Mouse (Mus musculus) gonadal fat pad, adult 2 months (tissue): ENCODE results near the gene Arfgap1. TPM values are rescaled to one million over a fixed set of nuclear protein-coding genes. Genes with fewer than 3 reads are reported as not detected.

Experiments
- DNase-seq: peaks from one replicate; pipeline ENCODE4 v3.0.0-alpha.2; 2012; ENCODE audit warnings: low read depth
- polyA plus RNA-seq: library from polyadenylated mRNA; depleted of rRNA; stranded (reverse); fragments of >200 nt; gene quantifications from 2 replicates; pipeline ENCODE4 v1.2.3, GENCODE M21; 2012; rRNA removed

Gene Arfgap1
- polyA plus RNA-seq, 1 experiment: 109 TPM

DNA sequence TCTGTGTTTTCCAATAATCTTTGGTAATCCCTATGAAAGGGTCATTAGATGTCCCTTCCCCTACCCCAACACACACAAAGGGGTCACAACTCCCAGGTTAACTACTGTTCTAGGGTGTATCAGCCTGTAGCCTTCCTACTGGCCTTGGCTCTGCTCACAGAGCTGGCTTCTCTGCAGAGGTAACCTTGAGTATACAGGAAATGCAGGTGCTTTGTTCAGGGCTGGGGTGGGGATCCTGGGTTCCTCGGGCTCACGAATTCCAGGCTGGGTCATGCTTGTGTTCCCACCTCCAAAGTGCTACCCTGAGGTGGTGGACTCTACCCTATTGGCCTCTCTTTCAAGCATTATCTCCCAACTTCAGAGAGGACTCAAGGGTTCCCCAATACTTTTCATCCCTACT lies 18.6 kb downstream of the Arfgap1 start:
- DNase-seq: no peak

DNA sequence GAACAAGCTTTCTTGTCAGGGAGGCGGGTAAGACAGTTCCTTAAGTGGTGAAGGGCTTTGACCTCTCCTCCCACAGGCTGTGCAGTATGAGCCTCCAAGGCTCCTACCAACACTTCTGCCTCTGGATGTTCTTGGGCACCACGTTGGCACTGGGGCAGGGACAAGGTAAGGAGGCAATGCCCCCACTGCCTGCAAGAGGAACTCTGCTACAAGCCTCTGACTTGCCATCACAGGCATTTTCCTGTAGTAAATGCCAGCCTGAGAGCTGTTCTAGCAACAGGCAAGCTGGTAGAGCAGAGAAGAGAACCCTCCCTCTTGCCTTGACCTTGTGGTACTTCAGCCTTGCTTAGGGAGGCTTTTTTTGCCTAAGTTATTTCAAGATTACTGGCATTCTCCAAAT lies 19.4 kb downstream of the Arfgap1 start, which contains the start of gene Col20a1:
TSS of gene Col20a1 (plus strand) at position 87 of the 400 bp plus-strand sequence.
- DNase-seq: no peak

DNA sequence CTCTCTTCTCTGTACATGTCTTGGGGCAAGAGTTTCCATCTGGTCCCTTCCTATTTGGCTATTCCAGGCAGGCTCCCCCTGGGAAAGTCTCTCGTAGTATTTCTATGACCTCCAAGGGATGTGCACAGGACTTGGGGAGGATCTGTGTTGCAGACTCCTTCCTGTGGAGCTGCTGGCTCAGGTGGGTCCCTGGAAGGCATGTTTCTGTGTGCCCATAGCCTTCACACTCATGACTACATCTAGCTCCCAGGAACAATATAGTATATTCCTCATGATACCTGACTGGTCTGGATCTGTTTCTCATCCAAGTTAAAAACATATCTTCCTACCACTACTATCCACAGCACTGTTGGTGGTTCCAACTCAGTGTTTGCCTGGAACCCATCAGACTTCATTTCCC lies 20.0 kb downstream of the Arfgap1 start:
- DNase-seq: no peak

DNA sequence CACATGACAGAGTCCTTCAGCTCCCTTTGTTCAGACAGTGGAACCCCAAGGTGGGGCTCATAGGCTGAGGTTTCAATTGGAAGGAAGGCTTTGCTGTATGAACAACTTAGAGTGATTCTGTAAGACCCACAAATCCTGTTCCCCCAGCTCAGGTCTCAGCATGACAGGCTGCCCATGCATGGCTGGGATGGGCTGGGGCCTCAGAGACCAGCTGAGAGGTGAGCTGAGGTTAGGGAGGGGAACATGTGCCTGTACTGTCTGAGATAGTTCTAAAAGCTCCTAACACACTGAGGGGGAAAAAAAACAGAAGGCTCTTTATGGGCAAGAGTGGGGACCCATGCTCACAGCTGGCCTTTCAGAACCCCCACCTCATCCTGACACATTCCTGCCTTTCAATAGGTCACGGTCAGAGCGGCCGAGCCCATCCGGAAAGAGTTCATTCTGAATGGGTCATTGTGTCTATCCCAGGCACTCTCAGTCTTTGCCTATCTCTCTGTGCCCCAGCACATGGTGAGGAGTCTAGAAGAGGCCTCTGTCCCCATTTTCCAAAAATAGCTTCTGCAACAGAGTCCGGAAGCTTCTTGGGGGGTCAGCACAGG lies 20.5 kb downstream of the Arfgap1 start:
- DNase-seq: no peak

DNA sequence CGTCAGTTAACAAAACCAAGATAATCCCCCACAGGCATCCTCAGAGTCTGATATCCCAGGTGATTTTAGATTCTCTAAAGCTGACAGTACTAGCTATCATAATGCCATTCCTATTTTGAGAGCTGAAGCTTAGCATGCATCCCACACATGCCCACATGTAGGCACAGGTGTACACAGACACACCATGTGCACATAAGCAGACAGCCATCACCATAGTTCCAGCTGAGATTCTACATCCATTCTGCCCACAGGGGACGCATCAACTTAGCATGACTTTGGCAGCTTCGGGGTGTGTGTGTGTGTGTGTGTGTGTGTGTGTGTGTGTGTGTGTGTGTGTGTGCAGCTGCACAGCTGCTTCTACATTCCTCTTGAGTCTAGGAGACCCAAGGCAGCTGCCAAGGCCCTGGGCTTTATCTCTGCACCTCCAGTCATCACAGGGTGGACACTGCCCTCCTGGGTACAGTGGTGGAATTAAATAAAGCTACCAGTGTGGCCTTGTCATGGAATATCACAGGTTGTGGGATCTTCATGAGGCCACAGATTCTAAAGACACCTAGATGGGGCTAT lies 21.4 kb downstream of the Arfgap1 start:
- DNase-seq: no peak

DNA sequence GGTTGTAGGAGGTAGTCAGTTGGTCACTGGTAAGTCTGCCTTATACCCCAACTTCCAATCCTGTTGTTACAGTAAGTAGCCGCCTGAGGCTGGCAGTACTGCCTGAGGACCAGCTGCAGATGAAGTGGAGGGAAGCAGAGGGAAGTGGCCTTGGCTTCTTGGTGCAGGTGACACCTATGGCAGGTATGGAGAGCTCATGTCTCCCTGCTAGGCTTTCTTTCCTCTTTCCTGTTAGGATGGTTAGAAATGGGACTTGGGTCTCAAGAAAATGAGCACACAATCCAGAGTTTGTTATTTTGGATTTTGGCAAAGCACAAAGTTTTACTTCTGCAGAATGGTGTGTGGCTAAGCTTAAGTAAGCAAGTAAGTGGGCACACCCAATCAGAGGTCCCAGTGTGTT lies 21.9 kb downstream of the Arfgap1 start:
- DNase-seq: no peak

DNA sequence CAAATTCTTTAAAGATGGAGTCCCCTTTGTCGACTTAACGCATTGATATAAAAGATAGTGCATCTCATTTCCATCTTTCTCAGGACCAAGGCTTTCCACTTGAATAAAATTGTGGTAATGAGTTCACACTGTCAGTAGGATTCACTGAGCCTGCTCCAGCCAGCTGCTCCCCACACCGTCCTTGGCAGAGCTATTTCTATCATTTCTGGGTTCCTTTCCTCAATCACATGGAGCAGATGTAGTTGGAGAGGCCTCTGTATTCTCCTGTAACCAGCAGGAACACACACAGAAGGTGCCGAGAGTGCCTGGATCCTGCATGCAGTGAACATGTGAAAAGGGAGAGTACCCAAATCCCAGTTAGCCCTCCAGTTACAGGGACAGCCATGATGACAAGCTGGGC lies 23.3 kb downstream of the Arfgap1 start:
- DNase-seq: no peak

DNA sequence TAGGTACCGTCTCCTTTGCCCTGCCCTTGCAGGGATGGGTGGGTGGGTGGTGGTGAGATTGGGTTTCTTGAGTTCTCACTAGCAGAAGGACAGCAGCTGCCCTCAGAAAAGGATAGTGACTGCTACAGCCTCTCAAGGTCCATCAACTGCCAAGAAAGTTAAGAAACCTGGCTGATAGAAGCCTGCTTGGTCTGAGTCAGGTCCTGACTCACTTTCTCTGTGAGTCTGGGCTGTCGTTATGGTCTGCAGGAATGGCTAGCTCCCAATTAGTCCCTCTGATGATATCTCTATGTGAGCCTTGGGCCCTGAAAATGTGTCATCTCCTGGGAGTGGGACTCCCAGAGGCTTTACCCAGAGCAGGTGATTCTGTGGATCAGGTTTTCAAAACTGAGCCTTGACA lies 27.3 kb downstream of the Arfgap1 start:
- no peak for DNase-seq

DNA sequence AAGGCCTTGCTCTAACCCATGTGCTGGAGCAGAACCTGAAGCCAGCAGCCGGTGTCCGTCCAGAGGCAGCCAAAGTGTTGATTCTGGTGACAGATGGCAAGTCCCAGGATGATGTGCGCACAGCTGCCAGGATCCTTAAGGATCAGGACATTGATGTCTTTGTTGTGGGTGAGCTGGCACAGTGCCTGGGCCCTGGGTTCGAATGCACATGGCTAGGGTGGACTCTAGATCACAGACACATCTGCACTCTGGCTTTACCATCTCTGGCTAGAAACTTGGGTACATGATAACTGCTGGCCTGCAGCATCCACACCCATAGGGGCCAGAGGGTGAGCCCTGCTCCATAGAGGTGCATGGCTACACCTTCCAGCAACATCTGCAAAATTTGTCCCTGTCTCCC lies 28.4 kb downstream of the Arfgap1 start:
- no peak for DNase-seq

DNA sequence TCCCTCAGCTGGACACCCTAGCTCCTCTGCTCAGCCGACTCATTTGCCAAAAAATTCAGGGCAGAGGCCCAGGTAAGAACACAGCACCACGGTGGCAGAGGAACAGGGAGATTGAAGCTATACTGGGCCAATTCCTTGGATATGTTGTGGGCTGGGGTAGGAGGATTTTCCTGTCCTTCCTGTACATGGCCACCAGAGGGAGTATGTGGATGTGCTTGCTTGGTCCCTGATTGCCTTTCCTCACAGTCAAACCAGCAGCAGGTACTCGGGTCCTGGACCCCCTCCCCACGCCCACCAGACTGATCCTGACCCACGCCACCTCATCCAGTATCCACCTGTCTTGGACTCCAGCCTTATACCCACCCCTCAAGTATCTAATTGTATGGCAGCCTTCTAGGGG lies 29.4 kb downstream of the Arfgap1 start:
- no peak for DNase-seq

DNA sequence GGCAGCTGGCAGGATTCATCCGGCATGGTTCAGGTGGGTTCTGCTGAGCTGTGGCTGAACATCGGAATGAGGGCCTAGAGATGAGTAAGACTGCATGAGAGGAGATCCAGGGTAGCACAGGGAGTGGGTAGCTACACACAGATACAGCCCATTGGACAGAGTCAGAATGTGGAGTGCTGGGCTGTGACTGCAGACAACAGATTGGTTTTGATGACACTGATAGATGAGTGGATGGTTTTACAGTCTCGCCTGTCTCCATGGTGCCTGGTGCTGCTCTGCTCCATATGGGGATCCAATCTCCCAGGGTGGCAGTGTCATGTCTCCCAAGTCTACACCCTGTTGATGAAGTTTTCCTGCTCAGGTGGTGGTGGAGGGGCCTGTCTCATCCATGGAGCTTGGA lies 29.9 kb downstream of the Arfgap1 start:
- no peak for DNase-seq

DNA sequence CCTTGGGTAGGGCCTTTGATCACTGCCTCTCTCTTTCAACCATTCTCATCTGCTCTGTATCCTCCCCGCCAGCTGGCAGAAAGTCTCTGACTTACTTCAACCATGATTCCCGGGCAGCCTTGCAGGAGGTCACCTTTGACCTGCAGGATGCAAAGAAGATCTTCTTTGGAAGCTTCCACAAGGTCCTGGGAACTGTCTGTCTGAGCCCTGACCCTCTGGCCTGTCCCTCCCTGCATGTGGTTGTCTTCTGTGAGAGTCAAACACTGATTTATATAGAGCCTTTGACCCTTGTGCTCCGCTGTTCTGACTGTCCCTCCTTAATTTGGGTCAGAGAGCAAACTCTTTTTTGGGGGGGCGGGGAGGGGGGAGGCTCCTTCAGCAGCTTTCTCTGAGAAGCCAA lies 40.0 kb downstream of the Arfgap1 start:
- DNase-seq: no peak

DNA sequence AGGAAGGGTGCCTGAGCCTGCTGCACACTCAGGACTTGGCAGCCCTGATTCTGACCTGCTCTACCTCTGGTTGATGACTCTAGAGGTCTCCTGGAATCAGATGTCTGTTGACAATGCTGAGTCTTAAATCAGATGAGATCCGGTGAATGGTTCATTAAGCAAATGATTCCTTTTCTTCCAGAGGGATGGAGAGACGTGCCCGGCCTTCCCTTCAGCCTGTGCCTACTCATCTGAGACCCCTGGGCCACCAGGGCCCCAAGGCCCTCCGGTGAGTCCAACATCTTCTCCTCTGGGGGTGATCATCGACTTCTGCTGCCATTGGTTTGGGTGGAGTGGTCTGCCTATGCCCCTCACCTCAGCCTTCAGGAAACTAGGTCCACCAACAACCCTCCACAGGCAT lies 41.3 kb downstream of the Arfgap1 start:
- DNase-seq: no peak

DNA sequence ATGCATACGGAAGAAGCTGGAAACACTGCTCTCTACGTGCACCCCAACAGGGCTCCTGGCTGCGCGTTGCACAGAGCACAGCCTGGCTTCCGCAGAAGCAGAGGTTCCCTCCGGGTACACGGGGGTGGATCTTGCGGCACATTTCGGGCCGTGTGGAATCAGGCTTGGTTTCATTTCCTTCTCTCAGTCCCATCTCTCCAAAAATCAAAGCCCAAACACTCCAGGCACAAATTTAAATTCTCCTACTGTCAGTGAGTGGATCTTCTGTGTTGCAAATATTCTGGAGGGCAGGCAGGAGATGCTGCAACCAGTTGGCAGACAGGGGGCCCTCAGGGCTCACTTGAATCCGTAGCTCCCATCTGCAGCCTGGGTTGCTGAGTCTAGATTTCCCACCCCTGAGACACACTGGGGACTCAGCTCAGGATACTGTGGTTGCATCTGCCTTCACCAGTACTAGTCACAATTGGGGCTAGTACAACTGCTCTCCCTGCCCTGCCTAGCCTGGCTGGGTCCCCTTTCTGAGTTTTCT lies 64.4 kb downstream of the Arfgap1 start:
- no peak for DNase-seq

Other genes with a start within 250 kb of the Arfgap1 start
- 197 and 221 TPM in 2 replicates for gene Slc17a9, start 242.0 kb upstream of the Arfgap1 start, polyA plus RNA-seq
- gene Bhlhe23, start 190.3 kb upstream of the Arfgap1 start, polyA plus RNA-seq: not detected in 2 replicates
- gene Ythdf1, start 46.3 kb upstream of the Arfgap1 start, polyA plus RNA-seq: 42.2 and 45.4 TPM in 2 replicates
- gene Birc7, start 38.2 kb upstream of the Arfgap1 start, polyA plus RNA-seq: 0.09 TPM in 1 of 2 replicates, not detected in the other
- gene Nkain4, start 12.5 kb upstream of the Arfgap1 start, polyA plus RNA-seq: 28.8 and 29.0 TPM in 2 replicates
- 1.4 and 1.5 TPM in 2 replicates for gene Col20a1, start 19.3 kb downstream of the Arfgap1 start, polyA plus RNA-seq
- 0.07 and 0.15 TPM in 2 replicates for gene Chrna4, start 76.3 kb downstream of the Arfgap1 start, polyA plus RNA-seq
- gene Kcnq2, start 168.1 kb downstream of the Arfgap1 start, polyA plus RNA-seq: 0.07 and 0.13 TPM in 2 replicates
- 0.78 TPM in 1 of 2 replicates, not detected in the other for gene Eef1a2, start 189.8 kb downstream of the Arfgap1 start, polyA plus RNA-seq
- gene Ppdpf, start 220.0 kb downstream of the Arfgap1 start, polyA plus RNA-seq: 96.9 and 106 TPM in 2 replicates
- gene Ptk6, start 235.6 kb downstream of the Arfgap1 start, polyA plus RNA-seq: 0.05 and 0.10 TPM in 2 replicates
- gene Srms, start 246.0 kb downstream of the Arfgap1 start, polyA plus RNA-seq: 0.81 and 1.2 TPM in 2 replicates